Mouse (Mus musculus): ENCODE data around the gene Wscd1. TPM values are rescaled to one million over a fixed set of nuclear protein-coding genes. Genes with fewer than 3 reads are reported as not detected.
A peak's percentile ranks its signal among the peaks of the same experiment; 100 is the strongest.

The Wscd1 gene
- polyA plus RNA-seq, 1 experiment from 2014 or later, result 69.5 TPM

GRCm38 (mm10) chr11:71772802-71773201 lies 23.1 kb downstream of the Wscd1 start:
- peaks cover 40% of the 10 kb centered on the region for H3K4me1 ChIP-seq (replicated peaks)
- H3K4me3 ChIP-seq, result no peak overlapping the region
- H3K36me3 ChIP-seq, result peaks cover 94% of the 10 kb centered on the region
- no peaks in the 10 kb centered on the region for H3K27me3 ChIP-seq (ENCODE audit: insufficient read depth, poor library complexity, severe bottlenecking)
- H3K9me3 ChIP-seq, result no peaks in the 10 kb centered on the region
- WGBS, result 18% methylated on average over 4 of the region's 4 CpGs
- peak overlapping the region; percentile 76 for H3K27ac ChIP-seq
- DNase-seq (ENCODE audit: low spot score), result no peak

GRCm38 (mm10) chr11:71773986-71774767 lies 24.5 kb downstream of the Wscd1 start:
- Histone ChIP-seq H3K36me3 (peaks cover 94% of the 10 kb centered on the region), H3K27ac (peak overlapping the region; percentile 46; the same call in 1 of the 2 replicates)

GRCm38 (mm10) chr11:71775056-71775455 lies 25.3 kb downstream of the Wscd1 start:
- peaks cover 94% of the 10 kb centered on the region for H3K36me3 ChIP-seq
- 80% methylated on average over 6 of the region's 6 CpGs for WGBS

More at GRCm38 (mm10) chr11:71773986-71774767, 24.5 kb downstream of the Wscd1 start:
- Histone ChIP-seq H3K9me3 (no peaks in the 10 kb centered on the region), H3K4me3 (no peak overlapping the region), H3K4me1 (replicated peaks) (peaks cover 42% of the 10 kb centered on the region), H3K27me3 (ENCODE audit: insufficient read depth, poor library complexity, severe bottlenecking) (no peaks in the 10 kb centered on the region)
- WGBS, result 48% methylated on average over 16 of the region's 16 CpGs
- no peak for DNase-seq (ENCODE audit: low spot score)

GRCm38 (mm10) chr11:71779642-71780041 lies 29.9 kb downstream of the Wscd1 start:
- H3K4me1 ChIP-seq (replicated peaks), result peaks cover 10% of the 10 kb centered on the region; the same call in 1 of the 2 replicates
- no peaks in the 10 kb centered on the region for H3K9me3 ChIP-seq
- H3K27me3 ChIP-seq (ENCODE audit: insufficient read depth, poor library complexity, severe bottlenecking), result no peaks in the 10 kb centered on the region
- no peak for DNase-seq (ENCODE audit: low spot score)
- 85% methylated on average over 10 of the region's 10 CpGs for WGBS
- H3K36me3 ChIP-seq, result peaks cover 96% of the 10 kb centered on the region
- H3K27ac ChIP-seq, result no peak overlapping the region
- H3K4me3 ChIP-seq, result no peak overlapping the region

More at GRCm38 (mm10) chr11:71775056-71775455, 25.3 kb downstream of the Wscd1 start:
- H3K9me3 ChIP-seq, result no peaks in the 10 kb centered on the region
- H3K4me1 ChIP-seq (replicated peaks), result peaks cover 40% of the 10 kb centered on the region
- DNase-seq (ENCODE audit: low spot score), result no peak
- H3K27ac ChIP-seq, result no peak overlapping the region
- H3K27me3 ChIP-seq (ENCODE audit: insufficient read depth, poor library complexity, severe bottlenecking), result no peaks in the 10 kb centered on the region
- H3K4me3 ChIP-seq, result no peak overlapping the region

GRCm38 (mm10) chr11:71781737-71782354 lies 32.1 kb downstream of the Wscd1 start:
- Histone ChIP-seq H3K4me3 (no peak overlapping the region), H3K9me3 (no peaks in the 10 kb centered on the region), H3K36me3 (peaks cover 97% of the 10 kb centered on the region), H3K27me3 (ENCODE audit: insufficient read depth, poor library complexity, severe bottlenecking) (no peaks in the 10 kb centered on the region), H3K27ac (no peak overlapping the region), H3K4me1 (replicated peaks) (peaks cover 10% of the 10 kb centered on the region; the same call in 1 of the 2 replicates)
- 82% methylated on average over 13 of the region's 13 CpGs for WGBS
- DNase-seq (ENCODE audit: low spot score), result no peak

GRCm38 (mm10) chr11:71785499-71785898 lies 35.8 kb downstream of the Wscd1 start:
- no peak overlapping the region for H3K27ac ChIP-seq
- no peak overlapping the region for H3K4me3 ChIP-seq
- WGBS, result 88% methylated on average over 4 of the region's 4 CpGs
- H3K4me1 ChIP-seq (replicated peaks), result no peaks in the 10 kb centered on the region
- no peak for DNase-seq (ENCODE audit: low spot score)
- H3K36me3 ChIP-seq, result peaks cover 100% of the 10 kb centered on the region
- H3K9me3 ChIP-seq, result no peaks in the 10 kb centered on the region
- H3K27me3 ChIP-seq (ENCODE audit: insufficient read depth, poor library complexity, severe bottlenecking), result no peaks in the 10 kb centered on the region

- H3K4me3 ChIP-seq, result no peak overlapping the region
- H3K36me3 ChIP-seq, result peaks cover 84% of the 10 kb centered on the region
- no peaks in the 10 kb centered on the region for H3K27me3 ChIP-seq (ENCODE audit: insufficient read depth, poor library complexity, severe bottlenecking)
- no peak for DNase-seq (ENCODE audit: low spot score)
- 83% methylated on average over 4 of the region's 4 CpGs for WGBS
- H3K27ac ChIP-seq, result no peak overlapping the region
- no peaks in the 10 kb centered on the region for H3K4me1 ChIP-seq (replicated peaks)
- H3K9me3 ChIP-seq, result 0 out of 2 replicates have a peak, but pooled peaks cover 2% of the 10 kb centered on the region
These were observed 38.5 kb downstream of the Wscd1 start for GRCm38 (mm10) chr11:71788209-71788608.

GRCm38 (mm10) chr11:71790227-71790626 lies 40.5 kb downstream of the Wscd1 start:
- H3K27ac ChIP-seq, result no peak overlapping the region
- H3K4me3 ChIP-seq, result no peak overlapping the region
- H3K36me3 ChIP-seq, result peaks cover 64% of the 10 kb centered on the region
- H3K9me3 ChIP-seq, result 0 out of 2 replicates have a peak, but pooled peaks cover 2% of the 10 kb centered on the region
- 75% methylated on average over 3 of the region's 3 CpGs for WGBS
- H3K4me1 ChIP-seq (replicated peaks), result no peaks in the 10 kb centered on the region
- no peak for DNase-seq (ENCODE audit: low spot score)
- no peaks in the 10 kb centered on the region for H3K27me3 ChIP-seq (ENCODE audit: insufficient read depth, poor library complexity, severe bottlenecking)

GRCm38 (mm10) chr11:71799206-71799605 lies 49.5 kb downstream of the Wscd1 start:
- H3K9me3 ChIP-seq, result no peaks in the 10 kb centered on the region
- no peaks in the 10 kb centered on the region for H3K27me3 ChIP-seq (ENCODE audit: insufficient read depth, poor library complexity, severe bottlenecking)
- H3K27ac ChIP-seq, result no peak overlapping the region
- no peak overlapping the region for H3K4me3 ChIP-seq
- no peaks in the 10 kb centered on the region for H3K36me3 ChIP-seq
- WGBS, result 91% methylated on average over 4 of the region's 4 CpGs
- no peaks in the 10 kb centered on the region for H3K4me1 ChIP-seq (replicated peaks)
- no peak for DNase-seq (ENCODE audit: low spot score)

- Histone ChIP-seq H3K4me3 (no peak overlapping the region), H3K36me3 (no peaks in the 10 kb centered on the region), H3K27ac (no peak overlapping the region), H3K4me1 (replicated peaks) (no peaks in the 10 kb centered on the region), H3K27me3 (ENCODE audit: insufficient read depth, poor library complexity, severe bottlenecking) (no peaks in the 10 kb centered on the region), H3K9me3 (no peaks in the 10 kb centered on the region)
- WGBS, result 91% methylated on average over 2 of the region's 2 CpGs
- no peak for DNase-seq (ENCODE audit: low spot score)
These were observed 58.8 kb downstream of the Wscd1 start for GRCm38 (mm10) chr11:71808521-71808920.

GRCm38 (mm10) chr11:71811828-71812227 lies 62.1 kb downstream of the Wscd1 start:
- Histone ChIP-seq H3K9me3 (no peaks in the 10 kb centered on the region), H3K4me3 (no peak overlapping the region), H3K27ac (no peak overlapping the region), H3K4me1 (replicated peaks) (peaks cover 11% of the 10 kb centered on the region), H3K27me3 (ENCODE audit: insufficient read depth, poor library complexity, severe bottlenecking) (no peaks in the 10 kb centered on the region), H3K36me3 (no peaks in the 10 kb centered on the region)
- 72% methylated on average over 2 of the region's 2 CpGs for WGBS
- DNase-seq (ENCODE audit: low spot score), result no peak

- Histone ChIP-seq H3K36me3 (no peaks in the 10 kb centered on the region), H3K9me3 (no peaks in the 10 kb centered on the region), H3K4me3 (no peak overlapping the region), H3K27ac (no peak overlapping the region), H3K27me3 (ENCODE audit: insufficient read depth, poor library complexity, severe bottlenecking) (no peaks in the 10 kb centered on the region), H3K4me1 (replicated peaks) (peaks cover 11% of the 10 kb centered on the region)
- 88% methylated on average over 7 of the region's 7 CpGs for WGBS
- DNase-seq (ENCODE audit: low spot score), result no peak
These were observed 63.2 kb downstream of the Wscd1 start for GRCm38 (mm10) chr11:71812921-71813320.

GRCm38 (mm10) chr11:71814511-71814910 lies 64.8 kb downstream of the Wscd1 start:
- Histone ChIP-seq H3K4me1 (replicated peaks) (peaks cover 11% of the 10 kb centered on the region), H3K27ac (peak overlapping the region; percentile 45; the same call in 1 of the 2 replicates), H3K36me3 (no peaks in the 10 kb centered on the region), H3K9me3 (no peaks in the 10 kb centered on the region), H3K4me3 (no peak overlapping the region), H3K27me3 (ENCODE audit: insufficient read depth, poor library complexity, severe bottlenecking) (no peaks in the 10 kb centered on the region)
- WGBS, result 50% methylated on average over 7 of the region's 7 CpGs
- no peak for DNase-seq (ENCODE audit: low spot score)

All from hindbrain, embryonic 10.5 days (tissue).